Mouse (Mus musculus) mesoderm, embryonic 11.5 days (tissue): ENCODE measurements at regions not wholly inside any gene's neighbourhood (a gene's known extent, or its start where the extent isn't known, plus 50 kb on each side); places are given as distances from the start of the nearest gene placed in this dataset.

ENCODE experiments used
- DNase-seq: peaks from one replicate; pipeline ENCODE4 v3.0.0-alpha.2; 2012; ENCODE audit warnings: low read depth, low spot score

GRCm38 (mm10) chr7:119089931-119090330, 94.5 kb downstream of the Gpr139 start:
- no peak for DNase-seq

- no peak for DNase-seq
These were observed 93.5 kb upstream of the Gprc5b start for GRCm38 (mm10) chr7:119088537-119088936.

GRCm38 (mm10) chr7:119087723-119088419, 92.9 kb upstream of the Gprc5b start:
- DNase-seq, result no peak

GRCm38 (mm10) chr7:119085696-119086451, 90.9 kb upstream of the Gprc5b start:
- DNase-seq, result peak; percentile 65

GRCm38 (mm10) chr7:119076712-119077619, 82.0 kb upstream of the Gprc5b start:
- DNase-seq, result peak; percentile 20

GRCm38 (mm10) chr7:119066026-119066425, 71.0 kb upstream of the Gprc5b start:
- no peak for DNase-seq
